Mouse (Mus musculus) embryonic stem cell, embryonic (primary cell): ENCODE measurements at regions not wholly inside any gene's neighbourhood (a gene's known extent, or its start where the extent isn't known, plus 50 kb on each side); places are given as distances from the start of the nearest gene placed in this dataset.
"Not testable (repeated sequence)": the region's sequence is repeated elsewhere in the genome, so short reads cannot be mapped to it uniquely, and the experiment has no call there.

Source experiments
- CTCF ChIA-PET, 4 experiments: fragments of 300-600 bp in 2 of 4; fragments of 350-600 bp in 2 of 4; sonication (Branson Sonifier 250); formaldehyde crosslinking; loops; one replicate each; lab custom pipeline; 2022; ENCODE audit warnings: inconsistent platforms in 2 of 4; lab: Charles Lee
- POLR2A ChIA-PET, 4 experiments: fragments of 300-600 bp in 2 of 4; fragments of 350-600 bp in 2 of 4; sonication (Branson Sonifier 250); formaldehyde crosslinking; loops; one replicate each; lab custom pipeline; 2022; ENCODE audit warnings: antibody characterized with exemption in 4 of 4, inconsistent platforms in 1 of 4; lab: Charles Lee

DNA sequence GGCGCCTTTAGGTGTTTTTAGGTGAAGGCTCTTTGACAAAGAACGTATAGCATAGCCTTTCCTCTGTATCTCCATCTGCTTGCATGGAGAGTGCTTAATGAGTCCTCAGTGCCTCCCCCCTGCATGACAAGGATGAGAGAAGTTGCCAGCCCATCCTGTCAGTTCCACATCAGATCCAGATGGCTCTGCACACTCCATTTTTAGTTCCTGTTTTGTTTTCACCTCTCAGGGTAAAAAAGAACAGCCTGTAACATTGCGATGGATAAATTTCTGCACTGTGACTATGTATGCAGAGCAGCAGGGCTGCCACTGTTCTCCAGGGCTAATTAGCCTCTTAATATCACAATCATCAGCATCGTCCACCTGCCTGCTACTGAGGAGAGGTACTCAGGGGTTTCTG, 198.8 kb upstream of the Dlgap1 start:
- ChIA-PET POLR2A (interaction anchor here in 1 of 4 experiments (0.6 kb wide), 1 partner anchor 964 kb away, joined by 9 read pairs; no protein-coding TSS in a partner anchor), CTCF (no interaction called here)

GRCm38 (mm10) chr17:69781201-69781600, 187.7 kb upstream of the Dlgap1 start:
- POLR2A ChIA-PET = no interaction called here
- CTCF ChIA-PET = no interaction called here

DNA sequence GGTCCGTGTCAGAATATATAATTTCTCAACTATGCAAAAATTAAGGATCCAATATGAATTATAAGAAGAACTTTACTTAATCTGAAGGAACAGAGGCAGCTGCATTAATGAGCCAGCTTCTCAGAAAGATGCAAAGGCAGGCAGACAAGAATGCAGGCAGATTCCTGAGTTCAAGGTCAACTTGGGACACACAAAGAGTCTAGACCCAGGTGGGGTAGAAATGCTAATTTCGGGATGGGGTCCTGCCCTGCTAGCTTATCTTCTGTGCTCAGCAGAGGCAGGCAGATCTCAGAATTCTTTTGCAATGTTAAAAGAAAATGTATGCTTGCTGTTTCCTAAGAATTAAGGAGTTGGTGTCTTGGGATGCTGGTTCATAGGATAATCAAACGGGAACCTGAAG, 181.9 kb upstream of the Dlgap1 start:
- ChIA-PET POLR2A (interaction anchor here in 1 of 4 experiments (0.9 kb wide), 1 partner anchor 932 kb away, joined by 5 read pairs; no protein-coding TSS in a partner anchor), CTCF (no interaction called here)

- CTCF ChIA-PET = no interaction called here
- POLR2A ChIA-PET = no interaction called here
Observed at GRCm38 (mm10) chr17:69821473-69821872, 147.4 kb upstream of the Dlgap1 start.

GRCm38 (mm10) chr17:69821901-69822300, 147.0 kb upstream of the Dlgap1 start:
- CTCF ChIA-PET = no interaction called here
- POLR2A ChIA-PET = no interaction called here

- ChIA-PET CTCF (no interaction called here), POLR2A (no interaction called here)
Observed at GRCm38 (mm10) chr17:69822921-69823320, 146.0 kb upstream of the Dlgap1 start.

GRCm38 (mm10) chr17:69841308-69841707, 127.6 kb upstream of the Dlgap1 start:
- POLR2A ChIA-PET = no interaction called here
- CTCF ChIA-PET = no interaction called here

GRCm38 (mm10) chr17:69848306-69848705, 120.6 kb upstream of the Dlgap1 start:
- CTCF ChIA-PET = no interaction called here
- POLR2A ChIA-PET = no interaction called here

DNA sequence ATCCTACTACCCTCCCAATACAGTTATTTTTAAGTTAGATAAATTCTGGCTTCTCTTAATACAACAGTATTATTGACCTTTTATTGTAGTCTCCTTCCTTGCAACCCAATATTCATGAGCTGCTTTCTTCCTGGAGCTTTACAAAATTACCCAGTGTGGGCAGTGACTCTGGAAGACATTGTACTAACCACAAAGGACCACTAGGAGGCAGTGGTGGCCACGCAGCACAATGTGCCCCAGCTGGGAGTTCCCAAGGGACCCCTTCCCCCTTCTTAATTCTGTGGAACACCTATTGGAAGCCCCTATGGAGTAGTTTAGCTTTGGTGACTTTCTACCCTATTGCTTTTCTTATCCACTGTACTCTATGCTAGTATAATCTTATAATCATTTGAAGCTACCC, 118.8 kb upstream of the Dlgap1 start:
- ChIA-PET CTCF (interaction anchor here (0.6 to 1.4 kb wide), 10 partner anchors 9 to 733 kb away, joined by 3 to 5 read pairs (median 3); no protein-coding TSS in a partner anchor), POLR2A (no interaction called here)

GRCm38 (mm10) chr17:69879958-69880357, 88.9 kb upstream of the Dlgap1 start:
- POLR2A ChIA-PET = interaction anchor here in 1 of 4 experiments (0.7 kb wide), 1 partner anchor 925 kb away, joined by 8 read pairs; no protein-coding TSS in a partner anchor
- CTCF ChIA-PET = not testable (repeated sequence)

DNA sequence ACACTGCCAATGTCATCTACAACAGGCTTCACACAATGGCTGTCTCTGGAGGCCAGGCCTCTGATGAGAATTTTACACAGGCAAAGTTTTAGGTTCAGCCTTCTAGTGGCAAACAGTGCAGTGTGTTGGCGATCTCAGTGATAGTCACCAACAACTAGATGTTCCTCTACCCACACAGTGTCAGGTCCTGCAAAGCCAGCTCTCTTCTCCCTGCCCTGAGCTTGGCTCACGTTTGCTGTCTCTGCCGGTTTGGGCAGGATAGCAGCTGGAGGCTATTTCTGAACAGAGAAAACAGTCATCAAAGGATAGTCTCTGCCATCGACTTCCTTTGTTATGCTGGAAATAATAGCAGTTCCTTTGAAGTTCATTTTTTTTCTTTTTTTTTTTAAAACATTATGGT, 74.9 kb upstream of the Dlgap1 start:
- CTCF ChIA-PET = no interaction called here
- POLR2A ChIA-PET = interaction anchor here in 1 of 4 experiments (1.4 kb wide), 1 partner anchor 404 kb away, joined by 3 read pairs; no protein-coding TSS in a partner anchor
